Mouse (Mus musculus): ENCODE results near the gene Cela3a. TPM values are rescaled to one million over a fixed set of nuclear protein-coding genes. Genes with fewer than 3 reads are reported as not detected.
"Not testable (repeated sequence)": the region's sequence is repeated elsewhere in the genome, so short reads cannot be mapped to it uniquely, and the experiment has no call there.

The Cela3a gene
- polyA plus RNA-seq, 1 experiment from 2014 or later = not detected

DNA sequence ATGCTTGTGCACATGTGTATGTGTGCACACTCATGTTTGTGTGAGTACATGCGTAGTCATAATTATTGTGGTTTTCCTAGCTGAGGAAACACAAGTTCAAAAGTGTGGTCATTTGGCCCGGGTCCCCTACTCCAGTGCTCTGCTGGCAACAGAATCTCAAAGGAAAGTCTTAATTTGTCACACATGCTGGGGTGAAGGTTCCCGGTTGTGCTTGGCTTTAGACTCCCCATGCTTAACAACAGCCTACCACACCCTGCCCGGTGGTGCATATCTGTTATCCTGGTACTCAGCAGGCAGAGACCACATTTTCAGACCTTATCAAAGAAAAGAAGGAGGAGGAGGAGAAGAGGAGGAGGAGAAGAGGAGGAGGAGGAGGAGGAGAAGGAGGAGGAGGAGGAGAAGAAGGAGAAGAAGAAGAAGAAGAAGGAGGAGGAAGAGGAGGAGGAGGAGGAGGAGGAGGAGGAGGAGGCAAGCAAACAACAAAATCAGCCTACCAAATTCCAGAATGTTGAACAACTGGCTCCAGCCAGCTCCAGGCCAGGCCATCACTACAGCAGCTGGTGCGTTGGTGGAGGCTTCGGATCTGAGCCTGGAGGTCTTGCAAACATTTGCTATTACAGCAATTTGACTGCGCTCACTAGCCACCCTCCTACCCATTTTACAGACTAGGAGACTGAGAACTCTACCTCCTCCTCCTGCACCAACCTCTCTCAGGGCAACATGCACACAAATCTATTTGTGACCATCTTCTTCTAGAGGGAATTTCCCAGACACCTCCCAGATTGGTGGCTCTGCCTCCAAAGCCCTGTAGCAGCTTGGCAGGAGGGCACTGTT, 38.0 kb upstream of the Cela3a start:
- no peak overlapping the region for H3K27ac ChIP-seq
- H3K4me1 ChIP-seq = peaks cover 7% of the 10 kb centered on the region; the same call in 1 of the 2 replicates
- H3K4me3 ChIP-seq = no peak overlapping the region
- H3K36me3 ChIP-seq = no peaks in the 10 kb centered on the region
- no peak overlapping the region for H3K4me2 ChIP-seq (replicated peaks)
- no peak overlapping the region for H3K9ac ChIP-seq
- H3K27me3 ChIP-seq = no peaks in the 10 kb centered on the region
- 63% methylated on average over 7 of the region's 7 CpGs for WGBS
- no peak for ATAC-seq (ENCODE audit: low FRiP score)
- H3K9me3 ChIP-seq (replicated peaks) = no peaks in the 10 kb centered on the region

DNA sequence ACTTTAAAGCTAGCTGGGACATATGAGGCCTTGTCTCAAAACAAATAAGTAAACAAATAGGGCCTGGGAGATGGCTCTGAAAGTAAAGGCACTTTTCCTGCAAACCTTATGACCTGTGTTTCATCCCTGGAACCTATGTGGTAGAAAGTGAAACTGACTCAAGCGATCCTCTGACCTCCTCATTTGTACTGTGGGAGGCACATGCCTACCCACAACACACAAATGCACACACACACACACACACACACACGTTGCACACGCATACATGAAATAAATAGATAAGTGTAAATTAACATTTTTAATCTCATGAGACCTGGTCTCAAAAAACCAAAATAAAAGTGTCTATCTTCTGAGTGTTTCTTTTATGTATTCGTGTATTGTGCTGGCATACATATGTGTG, 36.3 kb upstream of the Cela3a start:
- no peak for ATAC-seq (ENCODE audit: low FRiP score)
- no peak overlapping the region for H3K4me3 ChIP-seq
- no peak overlapping the region for H3K4me2 ChIP-seq (replicated peaks)
- no peak overlapping the region for H3K27ac ChIP-seq
- H3K9me3 ChIP-seq (replicated peaks) = no peaks in the 10 kb centered on the region
- H3K9ac ChIP-seq = no peak overlapping the region
- H3K27me3 ChIP-seq = no peaks in the 10 kb centered on the region
- 93% methylated on average over 4 of the region's 4 CpGs for WGBS
- H3K36me3 ChIP-seq = no peaks in the 10 kb centered on the region
- peaks cover 7% of the 10 kb centered on the region; the same call in 1 of the 2 replicates for H3K4me1 ChIP-seq

DNA sequence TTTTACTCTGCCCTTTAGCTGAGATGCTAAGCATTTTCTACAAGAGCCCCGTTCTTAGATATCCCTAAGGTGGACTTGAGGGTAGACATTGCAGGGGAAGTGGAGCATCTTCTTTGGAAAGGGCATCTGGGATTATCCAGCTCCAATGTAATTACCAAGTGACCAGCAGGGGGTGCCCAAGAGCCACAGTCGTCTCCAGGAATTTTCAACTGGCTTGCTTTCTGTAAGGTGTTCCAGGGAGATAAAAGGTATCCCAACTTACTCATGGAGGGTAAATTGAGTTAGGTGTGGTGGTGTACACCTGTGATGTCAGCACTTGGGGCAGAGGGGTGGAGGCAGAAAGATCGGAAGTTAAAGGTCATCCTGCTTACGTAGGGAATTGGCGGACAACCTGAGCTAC, 34.0 kb upstream of the Cela3a start:
- 36% methylated on average over 5 of the region's 5 CpGs for WGBS
- Histone ChIP-seq H3K27me3 (no peaks in the 10 kb centered on the region), H3K27ac (no peak overlapping the region), H3K4me2 (replicated peaks) (no peak overlapping the region; the same call in 1 of the 2 replicates), H3K4me3 (no peak overlapping the region), H3K9ac (no peak overlapping the region), H3K36me3 (no peaks in the 10 kb centered on the region), H3K9me3 (replicated peaks) (no peaks in the 10 kb centered on the region), H3K4me1 (peaks cover 6% of the 10 kb centered on the region; the same call in 1 of the 2 replicates)
- no peak for ATAC-seq (ENCODE audit: low FRiP score)

GRCm38 (mm10) chr4:137441332-137441731, 31.7 kb upstream of the Cela3a start:
- no peak overlapping the region for H3K9ac ChIP-seq
- ATAC-seq (ENCODE audit: low FRiP score) = no peak
- no peaks in the 10 kb centered on the region for H3K9me3 ChIP-seq (replicated peaks)
- no peaks in the 10 kb centered on the region for H3K27me3 ChIP-seq
- no peak overlapping the region for H3K27ac ChIP-seq
- no peak overlapping the region for H3K4me2 ChIP-seq (replicated peaks)
- no peaks in the 10 kb centered on the region for H3K36me3 ChIP-seq
- WGBS = 91% methylated on average over 4 of the region's 4 CpGs
- H3K4me3 ChIP-seq = no peak overlapping the region
- H3K4me1 ChIP-seq = no peaks in the 10 kb centered on the region

DNA sequence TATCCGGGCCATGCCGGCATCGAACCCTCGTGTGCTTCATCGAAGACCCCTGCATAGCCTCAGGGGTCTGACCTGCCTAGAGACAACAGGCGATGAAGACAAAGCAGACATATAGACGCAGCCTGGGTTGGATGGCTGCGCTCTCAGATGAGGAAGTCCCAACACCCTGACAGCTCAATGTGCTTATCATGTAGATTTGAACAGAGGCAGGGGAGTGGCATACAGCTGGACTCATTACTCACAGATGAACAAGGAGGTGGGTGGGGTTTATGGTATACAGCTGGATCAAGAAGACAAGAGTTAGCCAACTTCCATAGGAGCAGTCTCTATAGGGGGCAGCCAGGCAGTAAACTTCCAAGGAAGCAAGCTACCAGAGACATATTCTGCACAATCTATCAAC, 29.3 kb upstream of the Cela3a start:
- no peak overlapping the region for H3K27ac ChIP-seq
- no peaks in the 10 kb centered on the region for H3K27me3 ChIP-seq
- no peak overlapping the region for H3K9ac ChIP-seq
- ATAC-seq (ENCODE audit: low FRiP score) = no peak
- no peaks in the 10 kb centered on the region for H3K9me3 ChIP-seq (replicated peaks)
- 91% methylated on average over 8 of the region's 8 CpGs for WGBS
- no peak overlapping the region for H3K4me2 ChIP-seq (replicated peaks)
- H3K36me3 ChIP-seq = no peaks in the 10 kb centered on the region
- no peak overlapping the region for H3K4me3 ChIP-seq
- H3K4me1 ChIP-seq = no peaks in the 10 kb centered on the region

- Histone ChIP-seq H3K27me3 (no peaks in the 10 kb centered on the region), H3K4me3 (no peak overlapping the region), H3K27ac (no peak overlapping the region), H3K36me3 (no peaks in the 10 kb centered on the region), H3K9ac (no peak overlapping the region), H3K4me2 (replicated peaks) (no peak overlapping the region), H3K4me1 (no peaks in the 10 kb centered on the region), H3K9me3 (replicated peaks) (no peaks in the 10 kb centered on the region)
- ATAC-seq (ENCODE audit: low FRiP score) = no peak
- WGBS = 93% methylated on average over 8 of the region's 8 CpGs
Observed at GRCm38 (mm10) chr4:137436979-137437669, 27.5 kb upstream of the Cela3a start.

- not testable (repeated sequence) for H3K4me1 ChIP-seq; ATAC-seq (ENCODE audit: low FRiP score); H3K4me3 ChIP-seq; H3K27ac ChIP-seq; H3K9me3 ChIP-seq (replicated peaks); H3K9ac ChIP-seq; H3K27me3 ChIP-seq; H3K4me2 ChIP-seq (replicated peaks); H3K36me3 ChIP-seq
- 84% methylated on average over 10 of the region's 10 CpGs for WGBS
Observed at GRCm38 (mm10) chr4:137432700-137433550, 23.3 kb upstream of the Cela3a start.

GRCm38 (mm10) chr4:137430502-137430901, 20.9 kb upstream of the Cela3a start, which contains the start of gene Cela3b:
Gene Cela3b (minus strand): TSS chr4:137430540.
- H3K4me1 ChIP-seq = no peaks in the 10 kb centered on the region
- WGBS = 97% methylated on average over 4 of the region's 4 CpGs
- no peaks in the 10 kb centered on the region for H3K27me3 ChIP-seq
- no peak within 1 kb of the TSS for H3K27ac ChIP-seq
- no peak for ATAC-seq (ENCODE audit: low FRiP score)
- no peaks in the 10 kb centered on the region for H3K36me3 ChIP-seq
- no peak within 1 kb of the TSS for H3K9ac ChIP-seq
- H3K4me2 ChIP-seq (replicated peaks) = no peak within 1 kb of the TSS
- no peak within 1 kb of the TSS for H3K4me3 ChIP-seq
- H3K9me3 ChIP-seq (replicated peaks) = no peaks in the 10 kb centered on the region

- ATAC-seq (ENCODE audit: low FRiP score) = no peak
- H3K9ac ChIP-seq = no peak overlapping the region
- WGBS = 75% methylated on average over 11 of the region's 11 CpGs
- no peaks in the 10 kb centered on the region for H3K36me3 ChIP-seq
- H3K4me1 ChIP-seq = no peaks in the 10 kb centered on the region
- H3K4me2 ChIP-seq (replicated peaks) = no peak overlapping the region
- H3K9me3 ChIP-seq (replicated peaks) = no peaks in the 10 kb centered on the region
- no peaks in the 10 kb centered on the region for H3K27me3 ChIP-seq
- H3K27ac ChIP-seq = no peak overlapping the region
- no peak overlapping the region for H3K4me3 ChIP-seq
Observed at GRCm38 (mm10) chr4:137417712-137418564, 8.3 kb upstream of the Cela3a start.

- Histone ChIP-seq H3K9me3 (replicated peaks) (no peaks in the 10 kb centered on the region), H3K27ac (no peak overlapping the region), H3K4me3 (no peak overlapping the region), H3K4me1 (no peaks in the 10 kb centered on the region), H3K36me3 (no peaks in the 10 kb centered on the region), H3K27me3 (no peaks in the 10 kb centered on the region), H3K4me2 (replicated peaks) (no peak overlapping the region), H3K9ac (no peak overlapping the region)
- WGBS = 67% methylated on average over 1 of the region's 1 CpGs
- ATAC-seq (ENCODE audit: low FRiP score) = no peak
Observed at GRCm38 (mm10) chr4:137414936-137415335, 5.3 kb upstream of the Cela3a start.

- not testable (repeated sequence) for H3K36me3 ChIP-seq; H3K4me3 ChIP-seq; H3K4me1 ChIP-seq; H3K27ac ChIP-seq; H3K27me3 ChIP-seq; H3K9me3 ChIP-seq (replicated peaks); ATAC-seq (ENCODE audit: low FRiP score); H3K9ac ChIP-seq; H3K4me2 ChIP-seq (replicated peaks)
- 86% methylated on average over 7 of the region's 7 CpGs for WGBS
Observed at GRCm38 (mm10) chr4:137412185-137412709, 2.7 kb upstream of the Cela3a start.

All from hindbrain, embryonic 12.5 days (tissue).